Mouse (Mus musculus): ENCODE measurements around the gene Oprm1. TPM values are rescaled to one million over a fixed set of nuclear protein-coding genes. Genes with fewer than 3 reads are reported as not detected.
"Not testable (repeated sequence)": the region's sequence is repeated elsewhere in the genome, so short reads cannot be mapped to it uniquely, and the experiment has no call there.

Oprm1 gene
- 1 to 10 TPM; 4.3 to 6.0 TPM for total RNA-seq (2021)
- long read RNA-seq, partial matches to known transcripts, result 0 of 1 reads
- long read RNA-seq, other reads (novel, unspliced or antisense), result 1 of 1 reads

DNA sequence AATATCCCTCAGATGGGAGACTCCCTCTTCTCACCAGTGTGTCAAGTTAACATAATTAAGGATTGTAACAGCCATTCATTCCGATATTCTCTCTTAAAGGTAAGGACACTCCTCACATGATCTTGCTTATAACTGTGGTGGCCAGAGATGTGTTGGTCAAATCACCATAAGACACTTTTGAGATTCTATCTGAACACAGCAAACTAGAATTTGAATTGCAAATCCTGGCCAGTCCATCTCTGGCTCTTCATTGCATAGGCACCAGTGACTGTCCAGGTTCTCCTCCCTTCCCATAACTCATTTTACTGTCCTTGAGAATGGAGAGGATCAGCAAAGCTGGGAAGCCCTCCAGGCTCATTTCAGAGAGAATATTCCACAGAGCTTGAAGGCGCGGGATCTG, at the start of gene Oprm1:
Oprm1 (plus strand) TSS at position 301 of the 400 bp plus-strand sequence.
- no peak for DNase-seq (ENCODE audit: low spot score in 2 of 2)

DNA sequence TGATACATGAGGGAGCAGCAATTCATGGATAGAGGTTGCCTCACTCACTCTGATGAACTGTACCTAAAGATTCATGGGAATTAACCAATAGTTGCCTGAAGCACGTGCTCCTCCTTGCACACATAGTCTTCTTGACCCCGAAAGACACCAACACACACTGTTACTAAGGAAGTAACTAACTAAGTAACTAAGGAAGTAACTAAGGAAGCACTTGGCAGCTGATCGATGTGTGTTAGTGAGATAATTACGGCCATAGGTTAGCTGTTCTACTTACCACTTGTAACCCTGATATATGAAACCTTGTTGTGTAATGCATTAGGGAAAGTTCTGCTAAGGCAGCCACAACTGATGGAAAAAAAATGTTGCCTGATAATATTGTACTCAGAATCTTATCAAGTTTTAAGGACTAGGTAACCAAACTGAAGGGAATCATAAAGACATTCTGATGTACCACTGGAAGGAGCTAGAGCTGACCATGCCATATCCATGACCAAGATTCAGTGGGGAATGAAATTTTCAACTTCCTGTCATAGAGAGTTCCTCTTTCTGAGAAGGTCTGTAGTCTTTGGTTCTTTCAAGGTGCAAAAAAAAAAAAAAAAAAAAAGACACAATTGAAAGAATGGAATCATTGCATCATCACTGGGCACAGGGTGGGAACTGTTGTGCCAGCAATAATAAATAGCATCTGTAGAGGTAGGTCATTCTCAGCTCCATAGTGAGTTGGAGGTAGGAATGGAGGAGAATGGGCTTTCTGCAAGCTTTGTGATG, 40.9 kb upstream of the Oprm1 start:
- no peak for DNase-seq (ENCODE audit: low spot score in 2 of 2)

DNA sequence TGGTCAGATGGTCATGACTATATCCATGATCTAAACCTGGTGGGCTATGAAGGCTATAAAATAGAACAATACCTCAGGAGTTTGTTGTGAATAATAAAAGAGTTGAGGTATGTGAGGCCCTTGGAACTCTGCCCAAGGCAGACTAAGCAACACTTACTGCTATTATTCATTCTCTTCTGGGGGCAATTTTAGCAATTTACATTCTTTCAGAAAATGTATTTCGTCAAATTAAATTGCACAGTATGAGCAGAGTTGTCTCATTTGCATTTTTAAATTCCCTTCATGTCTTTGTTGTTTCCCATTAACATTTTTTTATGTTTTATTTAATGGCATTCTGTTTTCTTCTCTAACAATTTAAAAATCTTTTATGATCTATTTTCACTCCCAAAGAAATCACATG, 34.5 kb upstream of the Oprm1 start:
- DNase-seq (ENCODE audit: low spot score in 2 of 2), result no peak

DNA sequence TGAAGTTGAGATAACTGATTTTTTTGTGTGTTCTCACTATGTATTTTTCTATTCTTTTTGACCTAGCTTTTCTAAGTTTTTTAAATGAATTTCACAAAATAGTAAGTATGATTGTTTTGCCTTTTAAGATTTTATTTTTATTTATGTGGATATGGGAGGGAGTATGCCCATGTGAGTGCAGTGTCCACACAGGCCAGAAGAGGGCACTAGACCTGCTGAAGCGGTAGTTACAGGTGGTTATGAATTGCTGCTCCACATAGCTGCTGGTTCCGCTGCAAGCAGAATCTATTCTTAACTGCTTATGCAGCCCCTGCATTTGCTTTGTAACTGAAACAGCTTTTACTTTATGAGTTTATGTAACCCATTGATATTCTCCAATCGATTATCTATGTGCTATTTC, 29.8 kb upstream of the Oprm1 start:
- peak in 1 of 2 experiments; percentile 4 for DNase-seq (ENCODE audit: low spot score in 2 of 2)

DNA sequence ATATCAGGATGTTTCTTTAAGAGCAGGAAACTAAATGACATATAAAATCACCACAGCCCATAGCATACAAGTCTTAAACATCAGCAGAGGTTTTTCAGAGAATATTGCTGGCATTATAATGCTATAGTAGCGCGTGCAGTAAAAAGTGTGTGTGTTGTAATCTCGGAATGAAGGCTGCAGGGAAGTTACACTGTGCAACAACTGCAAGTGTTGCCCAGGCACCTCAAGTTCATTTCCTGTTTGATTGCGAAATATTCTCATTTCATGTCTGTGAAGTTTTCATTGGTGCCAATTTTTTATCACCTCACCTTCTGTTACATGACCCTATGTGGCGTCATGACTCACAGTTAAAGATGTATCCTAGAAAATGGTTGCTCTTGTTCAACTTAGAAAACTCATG, 4.9 kb upstream of the Oprm1 start:
- DNase-seq (ENCODE audit: low spot score in 2 of 2), result no peak

DNA sequence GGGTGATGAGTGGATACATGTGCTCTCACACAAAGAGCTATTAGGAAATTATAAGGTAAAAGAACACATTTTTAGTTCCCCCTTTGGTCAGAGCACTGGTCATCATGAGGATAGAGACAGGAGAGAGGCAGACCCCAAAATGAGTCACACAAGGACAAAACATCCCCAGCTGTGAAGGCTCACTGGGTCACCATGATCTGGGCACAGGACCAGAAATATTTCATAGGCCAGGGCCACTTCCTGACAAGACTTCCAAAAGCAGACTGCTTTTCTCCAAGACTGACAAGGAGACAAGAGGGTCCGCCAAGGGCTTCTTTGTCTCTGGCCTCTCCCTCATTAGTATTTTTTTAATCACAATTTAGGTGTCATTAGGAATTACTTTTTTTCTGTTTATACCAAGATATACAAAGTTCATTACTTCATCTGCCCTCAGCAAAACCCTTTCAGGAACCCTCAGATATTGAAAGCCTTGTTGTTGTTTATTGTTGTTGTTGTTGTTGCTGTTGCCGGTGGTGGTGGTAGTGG, 3.0 kb downstream of the Oprm1 start, which contains the start of gene Gm10945:
Gm10945 (minus strand) TSS at position 475 of the 525 bp plus-strand sequence.
- DNase-seq (ENCODE audit: low spot score in 2 of 2), result no peak

DNA sequence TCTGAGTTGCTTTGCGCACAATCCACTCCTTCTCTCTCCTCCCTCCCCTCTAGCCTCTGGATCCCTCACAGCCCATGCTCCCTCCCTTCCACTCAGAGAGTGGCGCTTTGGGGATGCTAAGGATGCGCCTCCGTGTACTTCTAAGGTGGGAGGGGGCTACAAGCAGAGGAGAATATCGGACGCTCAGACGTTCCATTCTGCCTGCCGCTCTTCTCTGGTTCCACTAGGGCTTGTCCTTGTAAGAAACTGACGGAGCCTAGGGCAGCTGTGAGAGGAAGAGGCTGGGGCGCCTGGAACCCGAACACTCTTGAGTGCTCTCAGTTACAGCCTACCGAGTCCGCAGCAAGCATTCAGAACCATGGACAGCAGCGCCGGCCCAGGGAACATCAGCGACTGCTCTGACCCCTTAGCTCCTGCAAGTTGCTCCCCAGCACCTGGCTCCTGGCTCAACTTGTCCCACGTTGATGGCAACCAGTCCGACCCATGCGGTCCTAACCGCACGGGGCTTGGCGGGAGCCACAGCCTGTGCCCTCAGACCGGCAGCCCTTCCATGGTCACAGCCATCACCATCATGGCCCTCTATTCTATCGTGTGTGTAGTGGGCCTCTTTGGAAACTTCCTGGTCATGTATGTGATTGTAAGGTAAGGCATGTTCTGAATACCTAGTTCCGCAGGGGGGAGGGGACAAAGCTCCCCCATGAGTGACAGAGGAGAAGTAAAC, 30.4 kb downstream of the Oprm1 start:
- DNase-seq (ENCODE audit: low spot score in 2 of 2), result peak; percentile 12 to 32

DNA sequence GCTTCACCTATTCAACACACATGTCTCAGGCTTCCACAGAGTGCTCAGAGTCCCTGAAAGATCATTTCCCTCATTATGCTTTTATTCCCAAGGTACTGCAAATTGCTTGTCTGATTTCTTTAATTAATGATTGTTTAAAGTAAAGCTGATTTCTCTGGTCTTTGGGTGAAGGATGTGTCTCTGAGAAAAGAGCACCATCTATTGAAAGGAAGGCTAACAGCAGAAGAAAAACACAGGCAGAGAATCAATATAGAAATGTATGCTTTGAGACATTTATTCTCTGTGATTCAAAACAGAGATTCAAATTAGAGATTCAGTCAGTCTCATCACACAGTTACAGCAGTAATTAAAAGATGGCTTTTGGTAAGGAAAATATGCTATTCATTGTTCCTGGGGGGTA, 31.9 kb downstream of the Oprm1 start:
- no peak for DNase-seq (ENCODE audit: low spot score in 2 of 2)

DNA sequence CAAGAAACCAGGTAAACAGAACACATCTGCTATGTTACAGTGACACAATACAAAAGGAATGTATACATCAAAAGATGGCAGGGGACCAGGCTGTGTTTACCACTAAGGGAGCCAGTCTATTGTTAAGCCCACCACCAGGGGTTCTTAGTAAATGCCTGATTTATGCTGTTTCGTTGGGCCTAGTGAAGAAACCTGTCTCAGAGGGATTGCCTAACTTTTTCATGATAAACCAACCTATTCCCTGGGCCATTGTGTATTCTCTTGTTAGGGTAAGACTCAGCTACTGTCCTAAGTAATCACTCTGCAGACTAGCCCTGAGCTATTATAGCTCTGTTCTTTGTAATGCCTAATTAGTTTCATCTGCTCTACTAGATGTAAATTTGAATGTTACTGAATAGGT, 62.3 kb downstream of the Oprm1 start:
- DNase-seq (ENCODE audit: low spot score in 2 of 2), result no peak

DNA sequence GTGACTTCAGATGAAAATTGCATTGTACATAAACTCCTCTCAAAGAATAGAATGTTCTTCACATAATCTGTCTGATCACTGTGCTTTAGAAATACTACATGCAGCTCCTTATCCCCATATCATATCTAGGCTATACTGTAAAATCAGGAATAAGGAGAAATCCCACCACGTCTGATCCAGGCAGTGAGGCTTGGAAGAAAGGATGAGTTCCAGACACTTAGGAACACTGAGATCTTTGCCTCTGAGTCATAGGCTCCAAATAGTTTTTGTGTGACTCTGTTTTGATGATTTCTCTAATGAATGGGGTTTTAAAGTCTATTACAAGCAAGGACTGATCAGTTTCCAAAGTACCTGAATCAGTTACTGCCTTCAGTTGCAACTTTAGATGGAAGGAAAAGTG, 83.9 kb downstream of the Oprm1 start:
- no peak for DNase-seq (ENCODE audit: low spot score in 2 of 2)

DNA sequence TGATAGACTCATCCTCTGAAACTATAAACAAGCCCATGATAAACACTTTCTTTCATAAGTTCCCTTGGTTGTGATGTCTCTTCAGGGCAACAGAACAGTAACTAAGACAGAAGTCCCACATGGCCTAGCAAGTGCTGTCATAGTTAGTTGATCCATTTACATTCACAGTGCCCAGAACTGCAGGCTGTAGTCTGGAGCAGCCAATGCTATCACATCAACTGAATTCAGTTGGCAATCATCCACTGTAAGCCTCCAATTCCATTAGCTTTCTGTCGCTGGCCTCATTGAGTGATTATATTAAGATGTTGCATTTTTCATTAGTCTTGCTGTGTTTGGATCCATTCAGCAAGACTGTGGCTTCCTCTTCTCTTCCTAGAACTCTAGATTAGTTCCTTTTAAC, 88.0 kb downstream of the Oprm1 start:
- DNase-seq (ENCODE audit: low spot score in 2 of 2), result no peak

DNA sequence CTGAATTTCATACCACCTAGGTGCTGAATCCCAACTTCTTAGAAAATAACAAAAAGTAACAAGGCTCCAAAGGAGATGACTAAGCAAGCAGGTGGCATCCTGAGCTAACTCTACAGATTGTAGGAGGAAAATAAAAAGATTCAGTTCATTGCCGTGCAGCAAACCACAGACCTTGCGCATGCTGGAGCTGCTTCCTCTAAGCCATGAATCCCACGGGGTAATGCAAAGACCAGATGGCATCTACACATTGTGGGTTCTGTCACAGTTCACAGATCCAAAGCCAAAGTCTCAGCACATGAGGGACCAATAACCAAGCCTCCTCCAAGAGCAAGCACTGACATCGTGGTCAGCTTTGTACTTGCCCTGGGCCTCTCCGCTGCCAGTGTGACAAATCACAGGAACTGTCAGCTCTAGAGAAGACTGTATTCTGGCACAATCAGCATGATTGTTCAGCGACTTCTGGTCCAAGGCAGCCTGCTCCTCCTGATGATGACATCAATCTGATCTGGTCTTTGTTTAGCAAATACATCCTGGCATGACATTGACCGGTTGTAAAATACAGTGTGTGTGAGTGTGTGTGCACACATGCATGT, 90.0 kb downstream of the Oprm1 start:
- no peak for DNase-seq (ENCODE audit: low spot score in 2 of 2)

DNA sequence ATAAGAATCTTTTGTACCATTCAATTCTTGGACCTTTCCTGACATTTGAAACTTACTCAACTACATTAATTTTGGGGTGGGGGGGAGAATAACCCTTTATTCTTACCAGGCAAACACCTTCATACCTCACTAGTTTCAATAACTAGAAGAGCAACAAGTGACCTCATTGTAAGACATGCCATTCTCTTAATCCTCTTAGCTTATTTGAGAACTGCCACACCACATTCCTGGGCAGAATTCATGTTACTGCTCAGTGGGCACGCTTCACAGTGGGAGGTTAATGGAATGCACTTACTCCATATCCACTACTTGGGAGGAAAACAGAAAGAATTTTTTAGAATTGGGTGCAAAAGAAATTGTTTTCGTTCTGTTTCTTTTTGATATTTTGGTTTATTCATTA, 90.5 kb downstream of the Oprm1 start:
- DNase-seq (ENCODE audit: low spot score in 2 of 2), result no peak

DNA sequence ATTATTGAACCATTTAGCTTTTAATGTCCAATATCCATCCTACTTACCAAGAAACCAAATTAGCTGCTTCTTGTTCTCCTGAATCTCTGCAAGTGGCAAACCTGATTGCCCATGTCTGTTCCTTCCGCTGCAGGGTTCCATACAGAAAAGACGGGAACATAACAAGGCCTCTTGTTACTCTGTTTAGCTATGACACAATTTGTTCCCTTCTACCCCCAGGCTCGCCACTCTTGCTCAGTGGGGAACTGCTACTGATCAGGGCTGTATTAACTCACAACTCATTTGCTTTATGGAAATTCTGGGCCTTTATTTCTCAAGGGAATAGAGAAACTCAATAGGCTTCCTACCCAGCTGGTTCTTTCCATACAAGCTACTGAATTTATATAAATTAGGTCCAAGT, 97.5 kb downstream of the Oprm1 start:
- DNase-seq (ENCODE audit: low spot score in 2 of 2), result no peak

DNA sequence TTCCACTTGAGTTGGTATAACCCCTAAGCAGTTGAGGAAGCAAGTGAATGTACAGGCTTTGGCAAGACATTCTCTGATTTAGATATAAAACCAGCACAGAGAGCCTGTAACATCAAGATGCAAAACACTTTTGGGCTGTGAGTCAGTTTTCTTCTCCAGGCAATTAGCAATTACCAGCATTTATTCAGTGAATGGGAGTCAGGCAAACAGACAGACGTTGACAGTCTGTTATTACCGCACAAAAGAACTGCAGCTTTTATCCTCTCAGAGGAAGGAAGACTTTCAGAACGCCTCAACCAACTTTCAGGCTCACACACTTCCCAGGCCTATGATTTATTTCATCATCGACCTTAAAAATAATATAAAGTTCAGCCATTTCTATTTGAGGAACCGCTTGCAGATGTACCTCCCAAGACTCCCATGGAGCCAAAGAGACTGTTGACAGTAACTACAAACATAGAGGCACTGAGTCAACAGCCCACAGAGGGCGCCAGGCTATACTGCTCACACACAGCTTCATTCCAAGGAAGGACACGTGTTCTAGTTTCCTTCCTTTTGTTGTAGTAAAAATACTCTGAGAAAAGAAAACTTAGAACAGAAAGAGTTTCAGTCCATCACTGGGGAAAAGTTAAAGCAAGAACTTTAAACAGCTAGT, 113.2 kb downstream of the Oprm1 start:
- no peak for DNase-seq (ENCODE audit: low spot score in 2 of 2)

DNA sequence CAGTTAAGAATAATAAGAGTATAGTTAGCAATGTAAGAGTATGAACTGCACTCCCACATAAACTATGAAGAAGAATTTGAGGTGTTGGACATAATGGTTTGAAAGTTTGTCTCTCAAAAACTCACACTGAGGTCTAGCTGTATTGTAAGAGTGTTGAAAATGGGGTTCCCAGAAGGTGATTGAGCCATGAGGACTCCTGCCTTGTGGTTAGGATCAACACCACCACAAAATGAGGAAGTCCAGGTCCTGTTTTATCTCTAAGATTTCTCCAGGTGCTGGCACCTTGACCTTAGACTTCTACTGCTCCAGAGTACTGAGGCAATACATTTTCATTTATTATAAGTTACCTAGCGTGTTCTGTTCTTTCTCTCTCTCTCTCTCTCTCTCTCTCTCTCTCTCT, 115.6 kb downstream of the Oprm1 start:
- no peak for DNase-seq (ENCODE audit: low spot score in 2 of 2)

DNA sequence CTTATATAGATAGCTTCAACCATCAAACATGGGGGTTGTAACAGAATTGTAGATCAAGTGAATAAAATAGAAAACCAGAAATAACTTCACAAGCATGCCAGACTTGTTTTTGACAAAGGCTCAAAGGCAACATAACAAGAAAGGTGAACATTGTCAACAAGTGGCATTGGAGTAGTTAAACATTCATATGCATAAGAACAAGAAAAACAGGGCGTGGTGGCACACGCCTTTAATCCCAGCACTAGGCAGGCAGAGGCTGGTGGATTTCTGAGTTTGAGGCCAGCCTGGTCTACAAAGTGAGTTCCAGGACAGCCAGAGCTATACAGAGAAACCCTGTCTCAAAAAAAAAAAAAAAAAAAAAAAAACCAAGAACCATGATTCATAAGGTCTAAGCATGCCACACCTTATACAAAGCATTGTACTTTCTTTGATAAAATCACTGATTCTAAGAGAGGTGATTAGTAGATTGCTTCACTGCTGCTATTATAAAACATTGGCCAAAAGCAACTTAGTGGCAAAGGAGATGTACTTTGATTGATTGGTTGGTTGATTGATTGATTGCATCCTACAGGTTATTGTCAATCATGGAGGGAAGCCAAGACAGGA, 120.1 kb downstream of the Oprm1 start:
- DNase-seq (ENCODE audit: low spot score in 2 of 2), result no peak

DNA sequence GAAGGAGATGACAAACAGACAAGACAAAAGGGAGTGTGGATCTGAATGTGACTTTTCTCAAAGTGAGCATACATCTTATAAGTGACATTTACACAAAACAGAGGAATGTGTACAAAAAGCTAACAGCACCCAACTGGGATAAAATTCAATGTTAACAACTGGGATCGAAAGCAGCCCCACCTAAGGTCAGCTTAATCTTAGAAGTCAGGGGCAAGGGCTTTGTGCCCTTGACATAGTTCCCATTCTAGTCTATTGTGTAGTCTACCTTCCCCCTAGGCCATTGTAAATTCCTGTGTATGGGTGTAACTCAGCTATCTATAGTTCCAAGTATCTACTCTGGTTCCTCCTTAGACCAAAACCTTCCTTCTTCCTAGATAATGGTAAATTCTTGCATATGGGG, 123.7 kb downstream of the Oprm1 start:
- DNase-seq (ENCODE audit: low spot score in 2 of 2), result not testable (repeated sequence)

DNA sequence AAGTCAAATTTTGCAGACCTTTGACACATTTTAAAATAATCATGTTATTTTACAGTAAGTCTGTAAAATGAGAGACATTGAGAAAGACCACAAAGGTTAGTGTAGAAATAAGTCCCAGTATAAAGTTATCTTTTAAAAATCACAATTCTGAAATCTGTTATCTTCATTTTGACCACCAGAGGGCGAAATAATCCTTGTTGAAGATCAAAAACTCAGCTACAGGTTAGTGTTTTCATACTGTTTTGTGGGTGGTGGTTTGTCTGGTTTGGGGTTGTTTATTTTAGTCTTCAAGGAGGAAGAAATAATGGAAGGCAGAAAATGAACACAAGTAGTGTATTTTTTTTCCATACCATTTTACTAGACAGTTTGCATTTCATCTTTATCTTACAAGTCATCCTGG, 127.2 kb downstream of the Oprm1 start:
- no peak for DNase-seq (ENCODE audit: low spot score in 2 of 2)

DNA sequence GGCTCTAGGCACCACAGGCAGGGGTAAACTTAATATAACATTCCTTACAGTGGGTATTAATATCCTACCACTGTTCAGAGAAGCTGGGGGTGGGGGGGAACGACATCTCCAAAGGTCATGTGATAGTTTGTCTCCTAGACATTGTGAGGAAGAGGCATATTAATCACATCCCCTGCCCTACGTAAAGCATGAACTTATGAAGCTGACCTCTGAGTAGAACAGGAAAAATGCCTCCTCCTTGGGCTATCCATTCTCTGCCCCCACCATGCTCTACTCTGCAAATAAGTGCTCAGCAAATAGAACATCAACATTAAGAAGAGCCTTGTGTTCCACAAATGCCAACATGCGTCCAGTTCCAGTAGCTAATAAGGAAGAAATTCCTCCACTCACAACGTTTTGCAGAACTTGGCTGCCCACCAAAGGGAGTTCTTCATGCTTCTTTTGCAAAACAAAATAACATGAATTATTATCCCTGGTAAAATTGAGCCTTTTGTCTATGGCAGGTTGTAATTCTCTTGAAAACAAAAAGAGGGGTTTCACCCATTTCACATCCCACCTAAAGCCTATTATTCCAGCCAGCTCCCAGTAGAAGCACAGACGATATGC, 131.4 kb downstream of the Oprm1 start:
- DNase-seq (ENCODE audit: low spot score in 2 of 2), result no peak

Measured in layer of hippocampus, postnatal 10 days (tissue).